Mouse (Mus musculus): Measurements from ENCODE around the gene Gm10037. TPM values are rescaled to one million over a fixed set of nuclear protein-coding genes. Genes with fewer than 3 reads are reported as not detected.

Gm10037 gene
- polyA plus RNA-seq (2012; fragmentation: generic; extraction: Trizol): under 1 TPM in 1 of 2 experiments, not detected in 1; 0.15 TPM

GRCm38 (mm10) chr13:67830911-67831336 is at the start of gene Gm10037:
TSS of gene Gm10037 (plus strand) at chr13:67831106.

GRCm38 (mm10) chr13:67813710-67814660 is 16.9 kb upstream of the Gm10037 start, which contains the start of gene Zfp273:
TSS of gene Zfp273 (plus strand) at chr13:67813740.

DNA sequence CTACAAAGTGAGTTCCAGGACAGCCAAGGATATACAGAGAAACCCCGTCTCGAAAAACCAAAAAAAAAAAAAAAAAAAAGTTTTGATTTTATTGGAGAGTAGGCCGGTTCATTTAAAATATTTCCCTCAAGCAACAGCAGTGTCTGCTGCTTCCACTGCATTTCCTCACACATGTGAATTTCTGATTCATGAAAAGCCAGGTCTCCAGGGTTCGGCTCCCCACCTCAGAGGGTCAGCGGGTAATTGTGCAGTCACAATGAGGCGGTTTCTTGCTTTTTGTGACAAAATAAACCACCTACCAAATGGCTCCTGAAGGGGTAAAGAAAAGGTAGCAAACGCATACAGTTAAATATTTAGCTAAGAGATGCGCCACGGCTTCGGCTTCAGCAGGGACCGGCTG is 32.1 kb downstream of the Gm10037 start, which contains the start of gene BC048507:
Gene BC048507, plus strand, starts transcription at position 301 of the 400 bp plus-strand sequence.

Other genes with a start within 250 kb of the Gm10037 start
- under 1 TPM; 0.02 to 0.58 TPM for gene Zfp729b, start 221.4 kb upstream of the Gm10037 start, polyA plus RNA-seq (2012; fragmentation: generic; extraction: Trizol)
- under 1 TPM in 1 of 2 experiments, not detected in 1; 0.17 TPM for gene Gm49345, start 193.3 kb upstream of the Gm10037 start, polyA plus RNA-seq (2012; fragmentation: generic; extraction: Trizol)
- gene Zfp729a, start 193.3 kb upstream of the Gm10037 start, polyA plus RNA-seq (2012; fragmentation: generic; extraction: Trizol): 1 to 10 TPM in 1 of 2 experiments, under 1 TPM in 1; 0.16 to 1.4 TPM
- under 1 TPM; 0.04 to 0.78 TPM for gene Zfp738, start 144.0 kb upstream of the Gm10037 start, polyA plus RNA-seq (2012; fragmentation: generic; extraction: Trizol)
- under 1 TPM; 0.07 to 0.89 TPM for gene Zfp65, start 101.9 kb upstream of the Gm10037 start, polyA plus RNA-seq (2012; fragmentation: generic; extraction: Trizol)
- under 1 TPM; 0.04 to 0.86 TPM for gene Zfp85, start 75.9 kb upstream of the Gm10037 start, polyA plus RNA-seq (2012; fragmentation: generic; extraction: Trizol)
- under 1 TPM in 1 of 2 experiments, not detected in 1; 0.20 TPM for gene Zfp493, start 51.4 kb upstream of the Gm10037 start, polyA plus RNA-seq (2012; fragmentation: generic; extraction: Trizol)
- under 1 TPM in 1 of 2 experiments, not detected in 1; 0.48 TPM for gene Zfp273, start 17.4 kb upstream of the Gm10037 start, polyA plus RNA-seq (2012; fragmentation: generic; extraction: Trizol)
- gene BC048507, start 32.2 kb downstream of the Gm10037 start, polyA plus RNA-seq (2012; fragmentation: generic; extraction: Trizol): not detected